Mouse (Mus musculus): ENCODE measurements around the gene Enpp5. TPM values are rescaled to one million over a fixed set of nuclear protein-coding genes. Genes with fewer than 3 reads are reported as not detected.

Gene Enpp5
- total and polyA plus RNA-seq, 3 experiments = not detected

DNA sequence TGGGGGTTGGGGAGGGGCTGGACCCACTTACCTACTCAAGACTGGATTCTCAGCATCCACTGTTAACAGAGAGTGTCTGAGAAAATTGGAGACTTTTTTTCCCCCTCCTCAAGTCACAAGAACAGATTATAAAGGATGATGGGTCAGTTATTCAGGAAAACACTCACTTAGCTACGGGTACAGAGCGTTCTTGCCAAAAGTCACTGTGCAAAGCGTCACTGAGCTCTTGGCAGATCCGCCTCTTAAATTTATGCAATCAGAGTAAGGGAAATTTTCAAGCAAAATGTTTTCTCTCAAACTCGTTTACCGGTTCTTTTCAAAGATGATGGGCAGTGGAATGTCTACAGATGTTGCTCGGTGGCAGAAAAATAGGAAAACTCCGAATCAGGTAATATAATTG lies 35.8 kb upstream of the Enpp5 start:
- no peak for DNase-seq (ENCODE audit: extremely low read depth)
- Histone ChIP-seq H3K27me3 (replicated peaks) (peaks cover 68% of the 10 kb centered on the region), H3K27ac (ENCODE audit: insufficient read depth, low read depth) (no peak overlapping the region), H3K9ac (ENCODE audit: insufficient read depth, low read depth) (no peak overlapping the region), H3K4me3 (replicated peaks in 1 of 3; ENCODE audit: low read depth in 2 of 3, low read length in 2 of 3, poor library complexity in 1 of 3) (no peak overlapping the region), H3K4me1 (ENCODE audit: control insufficient read depth in 1 of 2, insufficient read depth in 2 of 2) (no peaks in the 10 kb centered on the region), H3K9me3 (replicated peaks; ENCODE audit: low read length) (peaks cover 5% of the 10 kb centered on the region), H3K36me3 (replicated peaks in 1 of 2; ENCODE audit: control insufficient read depth in 1 of 2, insufficient read depth in 1 of 2, low read length in 1 of 2) (no peaks in the 10 kb centered on the region), H3K4me2 (ENCODE audit: insufficient read depth, low read depth, poor library complexity, severe bottlenecking) (no peak overlapping the region), H3K79me2 (replicated peaks; ENCODE audit: control insufficient read depth, extremely low read depth, insufficient read depth, poor library complexity, severe bottlenecking) (no peaks in the 10 kb centered on the region)
- dilution Hi-C loops (cut with MboI; ENCODE audit: extremely low pct_ligation_motif_present, extremely low pct_unique_long_range_greater_than_20kb, low sequenced_read_pairs) = no loop called here
- in situ Hi-C loops (cut with MboI; ENCODE audit: low pct_ligation_motif_present, low pct_unique_long_range_greater_than_20kb, low sequenced_read_pairs) = loop anchor here (25.0 kb wide), 2 partner anchors 156 to 331 kb away; no protein-coding TSS in a partner anchor
- no peak for TF ChIP-seq ZC3H11A (IDR thresholded peaks at IDR 0.05; ENCODE audit: low read depth, low read length)
- TF ChIP-seq CHD1 (IDR thresholded peaks at IDR 0.05; ENCODE audit: low read depth, low read length) = no peak
- no peak for TF ChIP-seq MAX (IDR thresholded peaks at IDR 0.05; ENCODE audit: low read length)
- no peak for TF ChIP-seq ETS1 (conservative IDR thresholded peaks at IDR 0.05; ENCODE audit: low read depth, low read length)
- no peak for TF ChIP-seq SMC3 (IDR thresholded peaks at IDR 0.05; ENCODE audit: low read depth, low read length)
- TF ChIP-seq NRF1 (IDR thresholded peaks at IDR 0.05; ENCODE audit: low read depth, low read length) = no peak
- no peak for TF ChIP-seq HCFC1 (IDR thresholded peaks at IDR 0.05; ENCODE audit: low read depth, low read length)
- TF ChIP-seq PAX5 (IDR thresholded peaks at IDR 0.05; ENCODE audit: low read length) = no peak
- no peak for TF ChIP-seq ELF1 (IDR thresholded peaks at IDR 0.05; ENCODE audit: low read depth, low read length)
- no peak for TF ChIP-seq MXI1 (IDR thresholded peaks at IDR 0.05; ENCODE audit: low read depth, low read length)
- no peak for TF ChIP-seq MAZ (IDR thresholded peaks at IDR 0.05; ENCODE audit: low read depth, low read length)
- no peak for TF ChIP-seq TCF12 (IDR thresholded peaks at IDR 0.05; ENCODE audit: low read depth, low read length)
- no peak for TF ChIP-seq NELFE (IDR thresholded peaks at IDR 0.05; ENCODE audit: low read depth, low read length)

- Histone ChIP-seq H3K27ac (ENCODE audit: insufficient read depth, low read depth) (no peak overlapping the region), H3K79me2 (replicated peaks; ENCODE audit: control insufficient read depth, extremely low read depth, insufficient read depth, poor library complexity, severe bottlenecking) (no peaks in the 10 kb centered on the region), H3K4me3 (replicated peaks in 1 of 3; ENCODE audit: low read depth in 2 of 3, low read length in 2 of 3, poor library complexity in 1 of 3) (no peak overlapping the region), H3K9ac (ENCODE audit: insufficient read depth, low read depth) (no peak overlapping the region), H3K9me3 (replicated peaks; ENCODE audit: low read length) (no peaks in the 10 kb centered on the region), H3K4me2 (ENCODE audit: insufficient read depth, low read depth, poor library complexity, severe bottlenecking) (no peak overlapping the region), H3K36me3 (replicated peaks in 1 of 2; ENCODE audit: control insufficient read depth in 1 of 2, insufficient read depth in 1 of 2, low read length in 1 of 2) (no peaks in the 10 kb centered on the region), H3K4me1 (ENCODE audit: control insufficient read depth in 1 of 2, insufficient read depth in 2 of 2) (peaks cover 4 to 7% of the 10 kb centered on the region in 2 experiments), H3K27me3 (replicated peaks) (peaks cover 78% of the 10 kb centered on the region)
- TF ChIP-seq BHLHE40 (IDR thresholded peaks at IDR 0.05; ENCODE audit: low read depth, low read length) (peak; percentile 72), CHD1 (IDR thresholded peaks at IDR 0.05; ENCODE audit: low read depth, low read length) (no peak), MAFK (IDR thresholded peaks at IDR 0.05; ENCODE audit: insufficient replicate concordance, low read length) (peak; percentile 79), ETS1 (conservative IDR thresholded peaks at IDR 0.05; ENCODE audit: low read depth, low read length) (no peak), ZNF384 (IDR thresholded peaks at IDR 0.05; ENCODE audit: low read depth, low read length) (no peak), RAD21 (IDR thresholded peaks at IDR 0.05; ENCODE audit: low read depth, low read length) (no peak), EP300 (IDR thresholded peaks at IDR 0.05; ENCODE audit: low read length) (peak; percentile 66; the same call in 1 of the 2 replicates), NELFE (IDR thresholded peaks at IDR 0.05; ENCODE audit: low read depth, low read length) (no peak), KAT2A (IDR thresholded peaks at IDR 0.05; ENCODE audit: insufficient replicate concordance, low read length) (no peak), HCFC1 (IDR thresholded peaks at IDR 0.05; ENCODE audit: low read depth, low read length) (no peak), IRF4 (IDR thresholded peaks at IDR 0.05; ENCODE audit: low read depth, low read length) (peak; percentile 84), NRF1 (IDR thresholded peaks at IDR 0.05; ENCODE audit: low read depth, low read length) (no peak), TBP (conservative IDR thresholded peaks at IDR 0.05; ENCODE audit: low read depth, low read length) (no peak), SMC3 (IDR thresholded peaks at IDR 0.05; ENCODE audit: low read depth, low read length) (no peak), TCF12 (IDR thresholded peaks at IDR 0.05; ENCODE audit: low read depth, low read length) (no peak), CHD2 (IDR thresholded peaks at IDR 0.05; ENCODE audit: low read length) (no peak), MXI1 (IDR thresholded peaks at IDR 0.05; ENCODE audit: low read depth, low read length) (no peak), POLR2A (IDR thresholded peaks at IDR 0.05; ENCODE audit: low read depth, low read length) (no peak), POLR2AphosphoS2 (IDR thresholded peaks at IDR 0.05; ENCODE audit: low read depth, low read length) (no peak), SIN3A (IDR thresholded peaks at IDR 0.05; ENCODE audit: low read length) (no peak), CTCF (conservative IDR thresholded peaks at IDR 0.05 in 1 of 2, IDR thresholded peaks at IDR 0.05 in 1 of 2; ENCODE audit: low read depth in 2 of 2, low read length in 2 of 2) (no peak)
- in situ Hi-C loops (cut with MboI; ENCODE audit: low pct_ligation_motif_present, low pct_unique_long_range_greater_than_20kb, low sequenced_read_pairs) (no loop called here), dilution Hi-C loops (cut with MboI; ENCODE audit: extremely low pct_ligation_motif_present, extremely low pct_unique_long_range_greater_than_20kb, low sequenced_read_pairs) (no loop called here)
- peak; percentile 57 for DNase-seq (ENCODE audit: extremely low read depth)
Measured at GRCm38 (mm10) chr17:44053427-44053826, 25.2 kb upstream of the Enpp5 start.
